Mouse (Mus musculus) heart, adult 2 months (tissue): ENCODE measurements around the gene Ikzf3.

Experiments used
- CTCF ChIP-seq: fragments of 200-600 bp; IDR thresholded peaks from 2 replicates; pipeline ENCODE4 v1.8.1; 2022; ENCODE audit warnings: antibody characterized with exemption, mild to moderate bottlenecking, moderate library complexity
- EP300 ChIP-seq: fragments of 200-500 bp; IDR thresholded peaks from 2 replicates; pipeline ENCODE4 v1.6.1; 2011; ENCODE audit warnings: low read depth, low read length, control low read depth; ENCODE audit not compliant: insufficient read depth
- POLR2A ChIP-seq: fragments of 200-500 bp; IDR thresholded peaks from 2 replicates; pipeline ENCODE4 v1.6.1; 2011; ENCODE audit warnings: mild to moderate bottlenecking, low read depth, low read length, control low read depth; ENCODE audit not compliant: insufficient read depth

DNA sequence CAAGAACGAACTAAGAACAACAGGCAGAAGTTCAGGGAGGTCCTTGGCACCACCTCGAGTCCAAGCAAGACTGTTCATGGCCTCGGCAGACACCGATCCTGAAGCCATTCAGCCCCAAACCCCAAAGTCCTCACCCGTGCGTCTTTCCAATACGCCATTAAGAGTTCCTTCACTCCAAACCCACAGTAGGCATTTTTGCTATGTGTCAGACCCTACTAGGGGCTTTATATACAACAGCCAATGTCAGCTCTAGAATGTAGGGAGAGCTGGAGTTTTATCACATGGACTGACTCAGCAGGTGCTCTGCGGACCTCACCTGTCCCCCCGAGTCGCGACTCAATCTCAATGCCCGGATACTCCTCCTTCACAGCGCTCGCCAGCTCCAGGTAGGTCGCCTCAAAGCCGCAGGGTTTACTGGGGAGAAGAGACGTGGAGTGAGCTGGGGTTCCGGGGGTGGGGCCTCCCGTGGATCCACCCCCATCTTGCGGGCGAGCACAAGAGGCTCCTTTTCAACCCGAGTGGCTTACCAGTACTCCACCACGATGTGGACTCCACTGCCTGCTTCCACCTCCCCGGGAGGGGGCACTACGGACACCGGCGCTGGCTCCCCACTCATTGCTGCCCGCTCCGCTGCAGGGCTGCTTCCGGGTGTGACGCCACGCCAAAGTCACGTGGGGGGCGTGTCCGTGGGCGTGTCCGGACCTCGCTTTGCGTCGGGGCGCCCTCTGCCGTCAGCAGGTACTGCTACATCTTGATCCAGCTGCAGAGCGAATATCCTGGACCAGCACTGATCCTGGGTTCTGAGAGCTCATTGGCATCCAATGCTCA lies 107.3 kb downstream of the Ikzf3 start, which contains the start of gene Mien1:
- peak; percentile 88; the same call in 1 of the 2 replicates for TF ChIP-seq EP300
- peak; percentile 96; the same call in 1 of the 2 replicates for TF ChIP-seq CTCF
- peak; percentile 82 for TF ChIP-seq POLR2A
